Mouse (Mus musculus) midbrain, embryonic 14.5 days (tissue): ENCODE results near the gene Cbx8. TPM values are rescaled to one million over a fixed set of nuclear protein-coding genes. Genes with fewer than 3 reads are reported as not detected.

Source experiments
- ATAC-seq: fragments of 200-750 bp; cut with Nextera tagmentation; 2 replicates; pipeline ENCODE4 v1.8.0; 2017; ENCODE audit warnings: moderate number of reproducible peaks, moderate library complexity; ENCODE audit not compliant: low FRiP score, low TSS enrichment
- DNase-seq: peaks from one replicate; pipeline ENCODE4 v3.0.0-alpha.2; 2015
- H3K27ac ChIP-seq: fragments of 300-500 bp; sonication (generic); replicated peaks from 2 replicates; pipeline ENCODE4 v1.5.1; 2014; ENCODE audit warnings: mild to moderate bottlenecking, low read depth, low read length, moderate library complexity
- H3K27me3 ChIP-seq: fragments of 300-500 bp; sonication (generic); 2 replicates; pipeline ENCODE4 v1.6.1; 2014; ENCODE audit warnings: low read length, control low read depth, mixed read lengths; ENCODE audit not compliant: control insufficient read depth, insufficient read depth
- H3K36me3 ChIP-seq: fragments of 300-500 bp; sonication (generic); 2 replicates; pipeline ENCODE4 v1.6.1; 2014; ENCODE audit warnings: low read length, control low read depth; ENCODE audit not compliant: control insufficient read depth, insufficient read depth
- H3K4me1 ChIP-seq: fragments of 300-500 bp; sonication (generic); 2 replicates; pipeline ENCODE4 v1.6.1; 2014; ENCODE audit warnings: mild to moderate bottlenecking, antibody characterized with exemption, low read length, control low read depth; ENCODE audit not compliant: control insufficient read depth, insufficient read depth
- H3K4me2 ChIP-seq: fragments of 300-500 bp; sonication (generic); 2 replicates; pipeline ENCODE4 v1.6.1; 2014; ENCODE audit warnings: mild to moderate bottlenecking, low read length, moderate library complexity
- H3K4me3 ChIP-seq: fragments of 300-500 bp; sonication (generic); replicated peaks from 2 replicates; pipeline ENCODE4 v1.5.1; 2014; ENCODE audit warnings: low read depth, low read length
- H3K9ac ChIP-seq: fragments of 300-500 bp; sonication (generic); replicated peaks from 2 replicates; pipeline ENCODE4 v1.6.1; 2014; ENCODE audit warnings: mild to moderate bottlenecking, low read length, moderate library complexity
- H3K9me3 ChIP-seq: fragments of 300-500 bp; sonication (generic); 2 replicates; pipeline ENCODE4 v1.6.1; 2016; ENCODE audit warnings: low read length, control low read depth, mixed read lengths; ENCODE audit not compliant: control insufficient read depth
- WGBS: fragments of 180-500 bp; shearing (Covaris S2); extraction: QIAGEN DNeasy Blood & Tissue Kit; methylation state at CpG from one replicate; pipeline ENCODE4 v1.1.7; 2014; 5-methylcytosine and 5-hydroxymethylcytosine counted together
- polyA plus RNA-seq: library from polyadenylated mRNA; unstranded; fragments of >200 nt; fragmentation: Nextera tagmentation; extraction: Ambion mirVana; gene quantifications from 2 replicates; pipeline ENCODE4 v1.2.1, GENCODE M21; 2014

The Cbx8 gene
- polyA plus RNA-seq, 1 experiment from 2014 or later, result 11.5 TPM

DNA sequence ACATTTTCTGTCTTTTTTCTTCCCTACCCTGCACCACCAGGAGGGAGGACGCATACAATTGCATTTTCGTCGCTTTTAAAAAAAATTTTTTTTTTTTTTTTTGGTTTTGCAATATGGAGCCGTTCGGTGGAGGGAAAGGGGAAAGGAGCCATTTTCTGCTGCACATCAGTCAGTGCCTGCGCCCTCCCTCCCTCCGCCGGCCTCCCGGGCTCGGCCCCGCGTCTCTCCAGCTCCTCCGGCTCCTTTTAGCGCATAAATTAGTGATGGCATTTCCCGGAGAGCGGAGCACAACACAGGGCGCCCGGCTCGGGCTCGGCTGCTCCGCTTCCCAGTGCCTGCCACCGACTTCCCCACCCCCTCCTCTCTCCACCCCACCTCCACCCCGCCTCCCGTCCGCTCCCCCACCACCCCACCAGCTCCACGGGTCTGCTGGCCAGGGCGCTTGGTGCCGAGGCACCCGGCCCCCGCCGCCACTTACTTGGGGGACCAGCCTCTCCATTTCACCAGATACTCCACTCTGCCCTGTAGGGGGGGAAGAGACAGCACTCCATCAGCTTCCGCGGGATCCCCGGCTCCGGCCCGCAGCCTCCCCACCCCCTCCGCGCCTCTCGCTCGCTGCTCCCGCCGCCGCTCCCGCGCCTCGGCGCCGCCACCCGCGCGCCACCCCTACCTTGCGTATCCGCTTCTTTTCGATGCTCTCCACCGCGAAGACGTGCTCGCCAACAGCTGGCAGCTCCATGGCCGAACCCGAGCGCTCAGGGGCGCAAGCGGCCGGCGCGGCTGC lies 44.7 kb upstream of the Cbx8 start:
- H3K27me3 ChIP-seq, result peaks cover 57% of the 10 kb centered on the region
- peak; percentile 88 for DNase-seq
- ATAC-seq, result peak; percentile 64
- H3K36me3 ChIP-seq, result peaks cover 20% of the 10 kb centered on the region
- H3K9me3 ChIP-seq, result no peaks in the 10 kb centered on the region
- H3K9ac ChIP-seq, result peak overlapping the region; percentile 95
- H3K27ac ChIP-seq, result peak overlapping the region; percentile 99
- H3K4me1 ChIP-seq, result peaks cover 61% of the 10 kb centered on the region
- peak overlapping the region; percentile 99 for H3K4me2 ChIP-seq
- under 1% methylated on average over 64 of the region's 66 CpGs for WGBS
- peak overlapping the region; percentile 87 for H3K4me3 ChIP-seq

DNA sequence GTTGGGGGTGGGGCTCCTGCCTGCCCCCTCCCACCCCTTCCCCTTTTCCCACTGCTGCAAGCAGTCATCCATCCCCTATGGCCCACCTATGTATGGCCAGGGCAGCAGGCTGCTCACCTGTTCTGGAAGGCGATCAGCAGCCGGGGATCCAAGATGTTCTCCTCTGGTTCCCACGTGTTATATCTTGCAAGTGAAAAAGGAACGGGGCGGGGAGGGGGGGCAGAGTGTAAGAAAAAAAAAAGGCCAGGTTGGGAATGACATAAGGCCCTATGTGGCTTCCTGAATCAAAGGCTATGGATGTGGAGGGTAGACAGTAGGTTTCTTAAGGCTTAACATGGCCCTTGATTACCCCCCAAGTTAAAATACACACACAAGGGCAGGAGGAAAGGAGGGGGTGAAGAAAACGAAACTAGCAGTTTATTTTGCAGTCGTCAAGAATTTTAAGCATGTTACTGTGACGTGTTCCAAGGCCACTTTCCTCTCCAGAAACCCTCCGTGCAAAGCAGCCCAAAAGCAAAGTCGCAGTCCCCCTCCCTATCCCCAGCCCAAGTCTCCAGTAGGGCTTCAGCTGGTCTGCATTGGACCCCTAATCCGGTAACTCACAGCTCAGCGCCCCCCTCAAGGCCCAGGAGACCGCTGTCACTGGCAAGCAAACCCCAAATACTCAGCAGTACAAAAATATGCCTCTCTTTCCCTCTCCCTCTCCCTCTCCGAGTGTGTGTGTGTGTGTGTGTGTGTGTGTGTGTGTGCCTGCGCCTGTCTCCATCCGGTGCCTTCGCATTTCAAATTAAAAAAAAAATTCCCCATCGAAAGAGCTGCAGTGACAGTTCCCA lies 43.9 kb upstream of the Cbx8 start:
- H3K9me3 ChIP-seq, result no peaks in the 10 kb centered on the region
- WGBS, result 1% methylated on average over 18 of the region's 18 CpGs
- peaks cover 26% of the 10 kb centered on the region for H3K36me3 ChIP-seq
- peak overlapping the region; percentile 87 for H3K4me3 ChIP-seq
- peak overlapping the region; percentile 99 for H3K27ac ChIP-seq
- H3K9ac ChIP-seq, result peak overlapping the region; percentile 95
- peak overlapping the region; percentile 99 for H3K4me2 ChIP-seq
- ATAC-seq, result no peak
- DNase-seq, result peak; percentile 65
- peaks cover 53% of the 10 kb centered on the region for H3K27me3 ChIP-seq
- peaks cover 60% of the 10 kb centered on the region for H3K4me1 ChIP-seq

GRCm38 (mm10) chr11:119083724-119084445 lies 43.1 kb upstream of the Cbx8 start:
- H3K36me3 ChIP-seq, result peaks cover 28% of the 10 kb centered on the region
- H3K4me3 ChIP-seq, result peak overlapping the region; percentile 87
- peaks cover 45% of the 10 kb centered on the region for H3K27me3 ChIP-seq
- H3K4me1 ChIP-seq, result peaks cover 64% of the 10 kb centered on the region
- H3K9ac ChIP-seq, result peak overlapping the region; percentile 95
- 2% methylated on average over 28 of the region's 28 CpGs for WGBS
- peak; percentile 54 for DNase-seq
- peak overlapping the region; percentile 99 for H3K4me2 ChIP-seq
- no peaks in the 10 kb centered on the region for H3K9me3 ChIP-seq
- H3K27ac ChIP-seq, result peak overlapping the region; percentile 99; the same call in 1 of the 2 replicates
- ATAC-seq, result no peak

DNA sequence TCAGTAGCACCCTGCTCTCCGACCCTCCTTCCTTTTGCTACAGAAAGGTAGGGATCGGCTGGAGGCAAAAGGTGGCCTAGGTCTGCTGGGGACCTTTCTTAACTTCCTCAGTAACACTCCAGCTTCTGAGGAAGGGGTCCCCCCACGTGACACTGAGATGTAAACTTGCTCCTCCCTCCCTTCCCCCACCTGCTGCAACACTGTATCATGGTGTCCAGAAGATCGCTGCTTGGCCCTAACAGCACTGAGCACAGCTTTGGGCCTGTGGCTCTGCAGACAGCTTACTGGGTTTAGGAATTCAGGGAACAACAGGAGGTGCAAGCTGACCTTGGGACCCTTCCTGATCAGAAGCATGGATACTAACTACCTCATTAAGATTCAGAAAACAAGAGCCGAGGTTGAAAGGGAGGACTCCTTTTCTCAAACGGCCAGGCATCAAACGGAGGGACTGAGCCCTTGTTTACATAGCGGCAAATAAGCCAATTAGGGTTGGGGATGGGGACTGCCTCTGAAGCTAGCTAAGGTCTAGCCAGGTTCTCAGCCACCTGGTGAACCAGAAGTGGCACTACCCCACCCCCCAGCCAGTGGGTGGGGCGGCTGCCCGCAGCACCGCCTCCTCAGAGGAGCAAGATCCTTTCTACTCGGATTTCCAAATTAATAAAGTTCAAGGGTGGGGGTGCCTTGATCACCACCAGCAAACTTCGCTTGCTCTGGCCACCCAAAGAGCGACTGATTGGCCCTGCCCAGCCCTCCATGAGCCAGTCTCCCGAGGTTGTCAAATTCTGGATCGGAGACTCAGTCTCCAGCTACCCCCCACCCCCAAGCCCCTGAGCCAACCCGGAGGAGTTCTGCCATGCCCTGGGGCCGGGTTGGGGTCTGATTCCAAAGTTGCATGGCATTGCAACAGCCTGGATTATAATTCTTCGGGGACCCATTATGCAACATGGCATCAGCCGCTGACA lies 42.1 kb upstream of the Cbx8 start:
- 9% methylated on average over 20 of the region's 20 CpGs for WGBS
- DNase-seq, result no peak

GRCm38 (mm10) chr11:119081839-119082637 lies 41.3 kb upstream of the Cbx8 start:
- Histone ChIP-seq H3K36me3 (peaks cover 28% of the 10 kb centered on the region), H3K4me3 (peak overlapping the region; percentile 87; the same call in 1 of the 2 replicates), H3K4me1 (peaks cover 73% of the 10 kb centered on the region), H3K4me2 (peak overlapping the region; percentile 99), H3K9me3 (no peaks in the 10 kb centered on the region), H3K27ac (no peak overlapping the region), H3K9ac (peak overlapping the region; percentile 29; the same call in 1 of the 2 replicates), H3K27me3 (peaks cover 26% of the 10 kb centered on the region)
- DNase-seq (peak; percentile 60), ATAC-seq (no peak)
- WGBS, result 24% methylated on average over 21 of the region's 21 CpGs

More for the DNA sequence above, 42.1 kb upstream of the Cbx8 start:
- Histone ChIP-seq H3K4me3 (peak overlapping the region; percentile 87), H3K4me2 (peak overlapping the region; percentile 99), H3K9me3 (no peaks in the 10 kb centered on the region), H3K4me1 (peaks cover 73% of the 10 kb centered on the region), H3K9ac (peak overlapping the region; percentile 95; the same call in 1 of the 2 replicates), H3K36me3 (peaks cover 28% of the 10 kb centered on the region), H3K27me3 (peaks cover 35% of the 10 kb centered on the region), H3K27ac (no peak overlapping the region)
- no peak for ATAC-seq

- peaks cover 22% of the 10 kb centered on the region for H3K27me3 ChIP-seq
- peak overlapping the region; percentile 24 for H3K4me3 ChIP-seq
- H3K9me3 ChIP-seq, result no peaks in the 10 kb centered on the region
- H3K36me3 ChIP-seq, result peaks cover 28% of the 10 kb centered on the region
- H3K9ac ChIP-seq, result peak overlapping the region; percentile 29
- DNase-seq, result peak; percentile 39
- 22% methylated on average over 47 of the region's 47 CpGs for WGBS
- H3K4me2 ChIP-seq, result peak overlapping the region; percentile 99
- H3K4me1 ChIP-seq, result peaks cover 69% of the 10 kb centered on the region
- no peak for ATAC-seq
- H3K27ac ChIP-seq, result no peak overlapping the region
Observed at GRCm38 (mm10) chr11:119081148-119081838, 40.5 kb upstream of the Cbx8 start.
